Mouse (Mus musculus) heart, embryonic 14.5 days (tissue): ENCODE results near the gene Fam53b. TPM values are rescaled to one million over a fixed set of nuclear protein-coding genes. Genes with fewer than 3 reads are reported as not detected.
"Not testable (repeated sequence)": the region's sequence is repeated elsewhere in the genome, so short reads cannot be mapped to it uniquely, and the experiment has no call there.

Experiments
- ATAC-seq: fragments of 200-750 bp; cut with Nextera tagmentation; 2 replicates; pipeline ENCODE4 v1.8.0; 2017; ENCODE audit warnings: low read depth, moderate TSS enrichment; ENCODE audit not compliant: insufficient number of reproducible peaks, insufficient read depth, low FRiP score
- H3K27ac ChIP-seq, 2 experiments: fragments of 200-500 bp in 1 of 2; fragments of 300-500 bp in 1 of 2; sonication (generic) in 1 of 2; replicated peaks in 1 of 2; 2 replicates each; pipeline ENCODE4 v1.5.1; 2012 to 2014; ENCODE audit warnings: low read depth in 2 of 2, low read length in 2 of 2, control low read depth in 1 of 2, mild to moderate bottlenecking in 1 of 2, mixed read lengths in 1 of 2; ENCODE audit not compliant: control insufficient read depth in 1 of 2, insufficient read depth in 1 of 2
- H3K27me3 ChIP-seq: fragments of 300-500 bp; sonication (generic); 2 replicates; pipeline ENCODE4 v1.6.1; 2014; ENCODE audit warnings: mild to moderate bottlenecking, low read length, control low read depth; ENCODE audit not compliant: control insufficient read depth, insufficient read depth
- H3K36me3 ChIP-seq: fragments of 300-500 bp; sonication (generic); 2 replicates; pipeline ENCODE4 v1.6.1; 2014; ENCODE audit warnings: mild to moderate bottlenecking, control low read depth, low read length, mixed read lengths; ENCODE audit not compliant: control insufficient read depth, insufficient read depth
- H3K4me1 ChIP-seq, 2 experiments: fragments of 200-500 bp in 1 of 2; fragments of 300-500 bp in 1 of 2; sonication (generic) in 1 of 2; 2 replicates each; pipeline ENCODE4 v1.6.1; 2012 to 2014; ENCODE audit warnings: low read length in 2 of 2, control low read depth in 1 of 2, mixed read lengths in 1 of 2; ENCODE audit not compliant: control insufficient read depth in 2 of 2, insufficient read depth in 2 of 2
- H3K4me2 ChIP-seq: fragments of 300-500 bp; sonication (generic); 2 replicates; pipeline ENCODE4 v1.6.1; 2014; ENCODE audit warnings: mild to moderate bottlenecking, low read length
- H3K4me3 ChIP-seq, 2 experiments: fragments of 200-500 bp in 1 of 2; fragments of 300-500 bp in 1 of 2; sonication (generic) in 1 of 2; 2 replicates each; pipeline ENCODE4 v1.5.1; 2012 to 2014; ENCODE audit warnings: low read length in 2 of 2, mild to moderate bottlenecking in 2 of 2, control low read depth in 1 of 2, low read depth in 1 of 2, moderate library complexity in 1 of 2; ENCODE audit not compliant: control insufficient read depth in 1 of 2, insufficient read depth in 1 of 2
- H3K9ac ChIP-seq: fragments of 300-500 bp; sonication (generic); 2 replicates; pipeline ENCODE4 v1.6.1; 2014; ENCODE audit warnings: mild to moderate bottlenecking, low read length
- H3K9me3 ChIP-seq: fragments of 300-500 bp; sonication (generic); 2 replicates; pipeline ENCODE4 v1.6.1; 2016; ENCODE audit warnings: low read length, control low read depth; ENCODE audit not compliant: control insufficient read depth
- WGBS: fragments of 180-500 bp; shearing (Covaris S2); extraction: QIAGEN DNeasy Blood & Tissue Kit; methylation state at CpG from one replicate; pipeline ENCODE4 v1.1.7; 2014; 5-methylcytosine and 5-hydroxymethylcytosine counted together
- polyA plus RNA-seq: library from polyadenylated mRNA; unstranded; fragments of >200 nt; fragmentation: Nextera tagmentation; extraction: Ambion mirVana; gene quantifications from 2 replicates; pipeline ENCODE4 v1.2.1, GENCODE M21; 2014

Fam53b gene
- polyA plus RNA-seq, 1 experiment from 2014 or later = 15.4 TPM

- ATAC-seq = no peak
- no peaks in the 10 kb centered on the region for H3K27me3 ChIP-seq
- H3K9ac ChIP-seq = no peak overlapping the region
- H3K9me3 ChIP-seq = no peaks in the 10 kb centered on the region
- no peak overlapping the region for H3K4me2 ChIP-seq
- H3K36me3 ChIP-seq = no peaks in the 10 kb centered on the region
- WGBS = 66% methylated on average over 8 of the region's 8 CpGs
- no peak overlapping the region for H3K27ac ChIP-seq
- no peak overlapping the region for H3K4me3 ChIP-seq
- peaks cover 20 to 27% of the 10 kb centered on the region in 2 experiments for H3K4me1 ChIP-seq
Measured at GRCm38 (mm10) chr7:132665664-132666382, 147.9 kb downstream of the Fam53b start.

GRCm38 (mm10) chr7:132664815-132665214 lies 148.9 kb downstream of the Fam53b start:
- Histone ChIP-seq H3K9ac (no peak overlapping the region), H3K36me3 (no peaks in the 10 kb centered on the region), H3K9me3 (no peaks in the 10 kb centered on the region), H3K4me3 (no peak overlapping the region), H3K4me2 (no peak overlapping the region), H3K27me3 (no peaks in the 10 kb centered on the region), H3K27ac (no peak overlapping the region), H3K4me1 (peaks cover 30% of the 10 kb centered on the region in 2 experiments)
- ATAC-seq = no peak
- 79% methylated on average over 6 of the region's 6 CpGs for WGBS

- H3K9me3 ChIP-seq, H3K4me3 ChIP-seq, H3K27me3 ChIP-seq, H3K27ac ChIP-seq, H3K4me2 ChIP-seq, H3K9ac ChIP-seq, ATAC-seq, H3K36me3 ChIP-seq: not testable (repeated sequence)
- WGBS = 64% methylated on average over 6 of the region's 6 CpGs
- peaks cover 38 to 46% of the 10 kb centered on the region in 2 experiments for H3K4me1 ChIP-seq
Measured at GRCm38 (mm10) chr7:132662831-132663230, 150.9 kb downstream of the Fam53b start.

Other genes starting within 250 kb of the Fam53b start
- gene Oat, start 237.5 kb downstream of the Fam53b start, polyA plus RNA-seq = 191 and 202 TPM in 2 replicates
- gene Nkx1-2, start 214.2 kb downstream of the Fam53b start, polyA plus RNA-seq = not detected in 2 replicates
- 29.7 and 35.0 TPM in 2 replicates for gene Lhpp, start 203.2 kb downstream of the Fam53b start, polyA plus RNA-seq
- 40.4 and 42.0 TPM in 2 replicates for gene Eef1akmt2, start 38.8 kb upstream of the Fam53b start, polyA plus RNA-seq
- gene Abraxas2, start 45.3 kb upstream of the Fam53b start, polyA plus RNA-seq = 29.4 and 33.0 TPM in 2 replicates
- gene Zranb1, start 117.3 kb upstream of the Fam53b start, polyA plus RNA-seq = 12.5 and 13.6 TPM in 2 replicates